Mouse (Mus musculus): ENCODE results near the gene Arhgap24. TPM values are rescaled to one million over a fixed set of nuclear protein-coding genes. Genes with fewer than 3 reads are reported as not detected.

Arhgap24 gene
- total and polyA plus RNA-seq, 2 experiments, result 4.6 to 6.9 TPM

DNA sequence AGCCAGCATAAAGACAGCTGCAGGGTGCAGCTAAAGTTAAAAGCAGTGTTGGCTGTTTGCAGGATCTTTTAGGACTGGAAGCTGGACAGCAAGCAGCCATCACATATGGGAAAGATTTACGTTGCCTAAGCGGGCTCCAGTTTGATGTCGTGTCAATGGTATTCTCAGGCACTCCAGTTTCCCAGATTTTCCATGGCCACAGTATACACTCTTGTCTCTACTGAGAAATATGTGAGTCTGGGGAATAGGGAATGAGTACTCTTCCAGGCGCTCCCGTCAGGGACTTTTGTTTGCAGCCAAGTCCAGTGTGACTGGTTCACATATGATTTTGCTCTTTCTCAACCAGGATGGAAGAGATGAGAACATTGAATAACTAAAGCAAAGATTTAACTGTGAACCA is 254.9 kb downstream of the Arhgap24 start:
- TF ChIP-seq POLR2A (IDR thresholded peaks at IDR 0.05; ENCODE audit: extremely low read depth, insufficient read depth, low read length) (no peak), CTCF (IDR thresholded peaks at IDR 0.05; ENCODE audit: low read depth, low read length) (no peak)

DNA sequence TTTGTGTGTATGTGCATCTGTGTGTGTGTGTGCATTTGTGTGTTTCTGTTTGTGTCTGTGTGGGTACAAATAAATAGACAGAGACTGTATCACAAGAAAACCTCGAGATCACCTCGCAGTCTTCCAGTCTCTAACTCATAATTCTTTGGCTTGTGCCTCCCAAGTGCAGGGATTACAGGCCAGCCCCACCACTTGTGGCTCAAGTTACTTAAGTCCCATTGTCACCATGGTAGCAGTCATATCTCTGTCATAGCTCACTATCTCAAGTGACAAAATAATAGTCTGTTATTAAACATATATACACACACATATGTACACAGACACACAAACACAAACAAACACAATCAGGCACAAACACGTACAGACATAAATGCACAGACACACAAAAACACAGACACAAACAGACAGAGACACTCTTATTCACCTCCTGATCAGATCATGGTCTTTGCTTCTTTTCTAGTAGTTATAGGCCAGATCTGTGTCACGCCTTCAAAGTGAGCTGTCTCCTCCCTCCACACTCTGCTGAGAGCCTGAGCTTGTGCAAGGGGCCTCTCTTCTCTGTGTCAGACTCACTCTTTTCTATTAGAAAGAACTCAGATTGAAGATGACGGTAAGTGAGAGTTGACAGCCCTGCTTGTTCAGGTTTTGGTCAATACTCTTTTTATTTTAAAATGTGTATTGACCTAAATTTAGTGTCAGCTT is 261.5 kb downstream of the Arhgap24 start:
- Histone ChIP-seq H3K27ac (replicated peaks; ENCODE audit: insufficient read depth, low read depth, low read length) (no peak overlapping the region), H3K79me2 (ENCODE audit: control insufficient read depth, insufficient read depth, low read length) (peaks cover 4% of the 10 kb centered on the region; the same call in 1 of the 2 replicates), H3K4me3 (ENCODE audit: insufficient read depth, low read depth, low read length) (no peak overlapping the region), H3K36me3 (ENCODE audit: control insufficient read depth, insufficient read depth, low read length) (no peaks in the 10 kb centered on the region), H3K9ac (ENCODE audit: low read depth, low read length) (no peak overlapping the region), H3K4me1 (ENCODE audit: control insufficient read depth, insufficient read depth, low read length) (no peaks in the 10 kb centered on the region), H3K27me3 (ENCODE audit: control insufficient read depth, insufficient read depth, low read length) (no peaks in the 10 kb centered on the region)
- 77% methylated on average over 5 of the region's 5 CpGs for WGBS
- DNase-seq (ENCODE audit: extremely low read depth, low read depth, low spot score), result no peak
- TF ChIP-seq CTCF (IDR thresholded peaks at IDR 0.05; ENCODE audit: low read depth, low read length) (no peak), POLR2A (IDR thresholded peaks at IDR 0.05; ENCODE audit: extremely low read depth, insufficient read depth, low read length) (no peak)

More for the DNA sequence above, 254.9 kb downstream of the Arhgap24 start:
- DNase-seq (ENCODE audit: extremely low read depth, low read depth, low spot score), result no peak
- no peaks in the 10 kb centered on the region for H3K36me3 ChIP-seq (ENCODE audit: control insufficient read depth, insufficient read depth, low read length)
- no peak overlapping the region for H3K9ac ChIP-seq (ENCODE audit: low read depth, low read length)
- no peaks in the 10 kb centered on the region for H3K4me1 ChIP-seq (ENCODE audit: control insufficient read depth, insufficient read depth, low read length)
- WGBS, result 92% methylated on average over 5 of the region's 5 CpGs
- H3K27ac ChIP-seq (replicated peaks; ENCODE audit: insufficient read depth, low read depth, low read length), result no peak overlapping the region
- H3K79me2 ChIP-seq (ENCODE audit: control insufficient read depth, insufficient read depth, low read length), result no peaks in the 10 kb centered on the region; the same call in 1 of the 2 replicates
- no peaks in the 10 kb centered on the region for H3K27me3 ChIP-seq (ENCODE audit: control insufficient read depth, insufficient read depth, low read length)
- no peak overlapping the region for H3K4me3 ChIP-seq (ENCODE audit: insufficient read depth, low read depth, low read length)

DNA sequence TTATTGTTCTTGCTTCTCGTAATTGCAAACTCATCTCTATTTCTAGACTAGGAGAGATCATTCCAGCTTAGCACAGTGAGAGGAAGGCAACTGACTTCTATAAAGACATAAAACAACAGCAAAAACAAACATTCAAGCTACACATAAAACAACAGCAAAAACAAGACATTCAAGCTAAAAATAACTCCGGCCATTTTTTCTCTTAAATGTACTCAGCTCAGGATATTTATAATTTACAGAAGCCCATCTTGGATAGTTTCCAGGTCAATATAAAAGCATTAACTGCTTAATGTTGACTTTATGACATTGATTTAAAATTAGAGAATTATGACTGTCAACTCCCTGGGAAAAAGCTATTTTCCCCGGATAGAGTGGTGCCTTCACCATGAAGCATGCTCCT is 262.2 kb downstream of the Arhgap24 start:
- Histone ChIP-seq H3K9ac (ENCODE audit: low read depth, low read length) (no peak overlapping the region), H3K27me3 (ENCODE audit: control insufficient read depth, insufficient read depth, low read length) (no peaks in the 10 kb centered on the region), H3K79me2 (ENCODE audit: control insufficient read depth, insufficient read depth, low read length) (peaks cover 4% of the 10 kb centered on the region; the same call in 1 of the 2 replicates), H3K4me3 (ENCODE audit: insufficient read depth, low read depth, low read length) (no peak overlapping the region), H3K4me1 (ENCODE audit: control insufficient read depth, insufficient read depth, low read length) (no peaks in the 10 kb centered on the region), H3K36me3 (ENCODE audit: control insufficient read depth, insufficient read depth, low read length) (no peaks in the 10 kb centered on the region), H3K27ac (replicated peaks; ENCODE audit: insufficient read depth, low read depth, low read length) (no peak overlapping the region)
- TF ChIP-seq CTCF (IDR thresholded peaks at IDR 0.05; ENCODE audit: low read depth, low read length), result no peak
- no peak for TF ChIP-seq POLR2A (IDR thresholded peaks at IDR 0.05; ENCODE audit: extremely low read depth, insufficient read depth, low read length)
- DNase-seq (ENCODE audit: extremely low read depth, low read depth, low spot score), result no peak
- WGBS, result 81% methylated on average over 3 of the region's 3 CpGs

DNA sequence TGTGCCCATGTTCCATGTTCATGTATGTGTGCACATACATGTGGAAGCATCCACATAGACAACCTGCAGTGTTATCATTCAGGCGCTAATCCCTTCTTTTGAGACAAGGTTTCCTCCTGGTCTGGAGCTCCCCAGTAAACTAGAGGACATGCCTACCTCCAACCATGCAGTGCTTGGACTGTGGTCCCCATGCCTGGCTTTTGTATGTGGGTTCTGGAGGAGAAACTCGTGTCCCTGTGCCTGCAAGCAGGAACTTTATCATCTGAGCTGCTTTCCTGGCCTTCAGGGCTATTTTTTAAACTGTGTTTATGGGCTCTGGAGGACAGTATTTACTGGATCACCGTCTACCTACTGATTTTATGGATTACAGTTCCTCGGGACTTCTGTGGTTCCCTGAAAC is 262.9 kb downstream of the Arhgap24 start:
- Histone ChIP-seq H3K36me3 (ENCODE audit: control insufficient read depth, insufficient read depth, low read length) (no peaks in the 10 kb centered on the region), H3K79me2 (ENCODE audit: control insufficient read depth, insufficient read depth, low read length) (peaks cover 4% of the 10 kb centered on the region; the same call in 1 of the 2 replicates), H3K4me1 (ENCODE audit: control insufficient read depth, insufficient read depth, low read length) (no peaks in the 10 kb centered on the region), H3K27ac (replicated peaks; ENCODE audit: insufficient read depth, low read depth, low read length) (no peak overlapping the region; the same call in 1 of the 2 replicates), H3K9ac (ENCODE audit: low read depth, low read length) (no peak overlapping the region), H3K4me3 (ENCODE audit: insufficient read depth, low read depth, low read length) (no peak overlapping the region), H3K27me3 (ENCODE audit: control insufficient read depth, insufficient read depth, low read length) (no peaks in the 10 kb centered on the region)
- no peak for DNase-seq (ENCODE audit: extremely low read depth, low read depth, low spot score)
- no peak for TF ChIP-seq POLR2A (IDR thresholded peaks at IDR 0.05; ENCODE audit: extremely low read depth, insufficient read depth, low read length)
- TF ChIP-seq CTCF (IDR thresholded peaks at IDR 0.05; ENCODE audit: low read depth, low read length), result no peak
- 76% methylated on average over 4 of the region's 4 CpGs for WGBS

DNA sequence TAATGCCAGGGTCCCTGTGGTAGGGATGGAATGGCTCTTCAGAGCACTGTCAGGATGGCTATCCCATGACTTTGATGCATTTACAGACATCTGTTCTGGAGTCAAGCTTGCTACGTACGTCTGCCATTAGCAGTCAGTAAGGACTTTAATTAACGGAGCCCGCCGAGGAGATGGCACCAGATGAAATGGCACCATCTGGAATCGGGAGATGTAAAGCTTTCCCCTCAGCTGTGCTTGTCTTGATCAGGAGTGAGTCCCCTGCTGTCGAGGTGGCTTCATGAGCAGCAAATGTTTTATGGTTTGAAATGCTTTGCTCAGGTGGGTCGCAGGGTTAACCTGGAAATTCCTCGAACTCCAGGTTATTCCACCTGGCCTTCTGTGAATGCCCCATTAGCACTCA is 267.0 kb downstream of the Arhgap24 start:
- WGBS, result 88% methylated on average over 9 of the region's 9 CpGs
- DNase-seq (ENCODE audit: extremely low read depth, low read depth, low spot score), result no peak

DNA sequence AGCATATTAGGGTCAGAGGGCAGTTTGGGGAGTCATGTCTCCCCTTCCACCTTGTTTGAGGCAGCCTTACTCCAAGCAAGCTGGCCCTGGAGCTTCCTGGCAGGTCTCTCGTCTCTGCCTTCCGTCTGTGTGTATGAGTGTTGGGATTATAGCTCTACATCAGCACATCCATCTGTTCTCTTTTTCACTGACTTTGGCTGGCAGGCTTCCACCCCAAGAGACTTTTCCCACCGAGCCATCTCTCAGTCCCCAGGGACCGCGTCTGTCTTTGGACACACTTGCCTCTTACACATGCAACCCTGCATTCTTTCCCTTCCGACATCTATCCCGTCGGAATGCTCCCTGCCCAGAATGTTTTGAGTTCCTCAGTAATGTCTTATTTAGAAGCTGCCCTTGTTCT is 267.8 kb downstream of the Arhgap24 start:
- H3K4me1 ChIP-seq (ENCODE audit: control insufficient read depth, insufficient read depth, low read length), result no peaks in the 10 kb centered on the region
- no peak overlapping the region for H3K4me3 ChIP-seq (ENCODE audit: insufficient read depth, low read depth, low read length)
- peak overlapping the region; percentile 36; the same call in 1 of the 2 replicates for H3K27ac ChIP-seq (replicated peaks; ENCODE audit: insufficient read depth, low read depth, low read length)
- no peaks in the 10 kb centered on the region for H3K27me3 ChIP-seq (ENCODE audit: control insufficient read depth, insufficient read depth, low read length)
- WGBS, result 81% methylated on average over 8 of the region's 8 CpGs
- peaks cover 4% of the 10 kb centered on the region; the same call in 1 of the 2 replicates for H3K79me2 ChIP-seq (ENCODE audit: control insufficient read depth, insufficient read depth, low read length)
- TF ChIP-seq POLR2A (IDR thresholded peaks at IDR 0.05; ENCODE audit: extremely low read depth, insufficient read depth, low read length), result no peak
- TF ChIP-seq CTCF (IDR thresholded peaks at IDR 0.05; ENCODE audit: low read depth, low read length), result no peak
- H3K36me3 ChIP-seq (ENCODE audit: control insufficient read depth, insufficient read depth, low read length), result no peaks in the 10 kb centered on the region
- no peak overlapping the region for H3K9ac ChIP-seq (ENCODE audit: low read depth, low read length)
- DNase-seq (ENCODE audit: extremely low read depth, low read depth, low spot score), result no peak

More for the DNA sequence above, 267.0 kb downstream of the Arhgap24 start:
- no peak for TF ChIP-seq CTCF (IDR thresholded peaks at IDR 0.05; ENCODE audit: low read depth, low read length)
- no peak for TF ChIP-seq POLR2A (IDR thresholded peaks at IDR 0.05; ENCODE audit: extremely low read depth, insufficient read depth, low read length)
- Histone ChIP-seq H3K27ac (replicated peaks; ENCODE audit: insufficient read depth, low read depth, low read length) (no peak overlapping the region), H3K4me1 (ENCODE audit: control insufficient read depth, insufficient read depth, low read length) (no peaks in the 10 kb centered on the region), H3K36me3 (ENCODE audit: control insufficient read depth, insufficient read depth, low read length) (no peaks in the 10 kb centered on the region), H3K9ac (ENCODE audit: low read depth, low read length) (no peak overlapping the region), H3K4me3 (ENCODE audit: insufficient read depth, low read depth, low read length) (no peak overlapping the region), H3K27me3 (ENCODE audit: control insufficient read depth, insufficient read depth, low read length) (no peaks in the 10 kb centered on the region), H3K79me2 (ENCODE audit: control insufficient read depth, insufficient read depth, low read length) (peaks cover 4% of the 10 kb centered on the region; the same call in 1 of the 2 replicates)
